Mouse (Mus musculus): ENCODE data around the gene Gm10073. TPM values are rescaled to one million over a fixed set of nuclear protein-coding genes. Genes with fewer than 3 reads are reported as not detected.
A peak's percentile ranks its signal among the peaks of the same experiment; 100 is the strongest.

Gene Gm10073
- polyA plus RNA-seq, 1 experiment = 34.0 TPM

- 91% methylated on average over 7 of the region's 7 CpGs for WGBS
These were observed 4.3 kb downstream of the Gm10073 start for GRCm38 (mm10) chr8:106569006-106569405.

GRCm38 (mm10) chr8:106563691-106564182 is 9.5 kb downstream of the Gm10073 start:
- Histone ChIP-seq H3K36me3 (ENCODE audit: control insufficient read depth, insufficient read depth, low read length) (no peaks in the 10 kb centered on the region), H3K27ac (ENCODE audit: insufficient read depth, low read depth, low read length) (no peak overlapping the region), H3K27me3 (replicated peaks; ENCODE audit: control insufficient read depth, insufficient read depth, low read length) (no peaks in the 10 kb centered on the region), H3K4me1 (ENCODE audit: control insufficient read depth, insufficient read depth, low read length) (no peaks in the 10 kb centered on the region; the same call in 1 of the 2 replicates), H3K4me3 (ENCODE audit: insufficient read depth, low read depth, low read length) (no peak overlapping the region)
- DNase-seq = peak; percentile 64
- WGBS = 83% methylated on average over 3 of the region's 3 CpGs
- TF ChIP-seq CTCF (conservative IDR thresholded peaks at IDR 0.05; ENCODE audit: insufficient read depth, insufficient read length, low read depth, low read length) = no peak
- no peak for TF ChIP-seq POLR2A (IDR thresholded peaks at IDR 0.05; ENCODE audit: low read depth, low read length)

More at GRCm38 (mm10) chr8:106569006-106569405, 4.3 kb downstream of the Gm10073 start:
- no peaks in the 10 kb centered on the region for H3K27me3 ChIP-seq (replicated peaks; ENCODE audit: control insufficient read depth, insufficient read depth, low read length)
- no peak overlapping the region for H3K4me3 ChIP-seq (ENCODE audit: insufficient read depth, low read depth, low read length)
- DNase-seq = no peak
- H3K36me3 ChIP-seq (ENCODE audit: control insufficient read depth, insufficient read depth, low read length) = no peaks in the 10 kb centered on the region
- peaks cover 18% of the 10 kb centered on the region; the same call in 1 of the 2 replicates for H3K4me1 ChIP-seq (ENCODE audit: control insufficient read depth, insufficient read depth, low read length)
- no peak overlapping the region for H3K27ac ChIP-seq (ENCODE audit: insufficient read depth, low read depth, low read length)
- TF ChIP-seq POLR2A (IDR thresholded peaks at IDR 0.05; ENCODE audit: low read depth, low read length) = no peak
- TF ChIP-seq CTCF (conservative IDR thresholded peaks at IDR 0.05; ENCODE audit: insufficient read depth, insufficient read length, low read depth, low read length) = no peak

- Histone ChIP-seq H3K4me3 (ENCODE audit: insufficient read depth, low read depth, low read length) (no peak overlapping the region), H3K27ac (ENCODE audit: insufficient read depth, low read depth, low read length) (no peak overlapping the region)
These were observed 12.0 kb downstream of the Gm10073 start for GRCm38 (mm10) chr8:106561097-106561865.

DNA sequence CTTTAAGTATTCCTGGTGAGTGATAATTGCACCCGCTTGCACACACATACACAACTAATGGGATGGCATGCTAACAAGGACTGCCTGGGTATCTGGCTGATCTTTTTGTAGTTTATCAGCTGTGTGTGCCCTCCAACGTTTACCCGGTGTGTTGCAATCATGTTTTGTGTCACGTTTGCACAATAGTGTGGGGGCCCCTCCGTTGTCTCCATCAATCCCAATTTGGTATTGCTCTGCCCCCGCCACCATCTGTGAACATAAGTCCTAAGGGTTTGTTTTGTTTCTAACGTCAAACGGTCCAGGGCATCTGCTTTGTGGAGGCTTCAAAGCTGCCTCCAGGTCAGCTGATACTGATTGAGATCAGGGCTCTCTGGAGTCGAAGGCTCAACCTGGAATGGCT is 13.4 kb downstream of the Gm10073 start:
- Histone ChIP-seq H3K27me3 (replicated peaks; ENCODE audit: control insufficient read depth, insufficient read depth, low read length) (no peaks in the 10 kb centered on the region), H3K4me1 (ENCODE audit: control insufficient read depth, insufficient read depth, low read length) (no peaks in the 10 kb centered on the region; the same call in 1 of the 2 replicates), H3K4me3 (ENCODE audit: insufficient read depth, low read depth, low read length) (no peak overlapping the region), H3K27ac (ENCODE audit: insufficient read depth, low read depth, low read length) (no peak overlapping the region), H3K36me3 (ENCODE audit: control insufficient read depth, insufficient read depth, low read length) (no peaks in the 10 kb centered on the region)
- no peak for TF ChIP-seq POLR2A (IDR thresholded peaks at IDR 0.05; ENCODE audit: low read depth, low read length)
- TF ChIP-seq CTCF (conservative IDR thresholded peaks at IDR 0.05; ENCODE audit: insufficient read depth, insufficient read length, low read depth, low read length) = no peak
- DNase-seq = no peak
- WGBS = 66% methylated on average over 9 of the region's 9 CpGs

More at GRCm38 (mm10) chr8:106561097-106561865, 12.0 kb downstream of the Gm10073 start:
- Histone ChIP-seq H3K4me1 (ENCODE audit: control insufficient read depth, insufficient read depth, low read length) (no peaks in the 10 kb centered on the region; the same call in 1 of the 2 replicates), H3K36me3 (ENCODE audit: control insufficient read depth, insufficient read depth, low read length) (no peaks in the 10 kb centered on the region), H3K27me3 (replicated peaks; ENCODE audit: control insufficient read depth, insufficient read depth, low read length) (no peaks in the 10 kb centered on the region)
- TF ChIP-seq CTCF (conservative IDR thresholded peaks at IDR 0.05; ENCODE audit: insufficient read depth, insufficient read length, low read depth, low read length) (peak; percentile 96), POLR2A (IDR thresholded peaks at IDR 0.05; ENCODE audit: low read depth, low read length) (no peak)
- DNase-seq = peak; percentile 88
- WGBS = 17% methylated on average over 21 of the region's 21 CpGs

GRCm38 (mm10) chr8:106556068-106556645 is 17.1 kb downstream of the Gm10073 start:
- no peak for DNase-seq
- H3K36me3 ChIP-seq (ENCODE audit: control insufficient read depth, insufficient read depth, low read length) = no peaks in the 10 kb centered on the region
- no peaks in the 10 kb centered on the region; the same call in 1 of the 2 replicates for H3K4me1 ChIP-seq (ENCODE audit: control insufficient read depth, insufficient read depth, low read length)
- no peak overlapping the region for H3K4me3 ChIP-seq (ENCODE audit: insufficient read depth, low read depth, low read length)
- WGBS = 45% methylated on average over 7 of the region's 7 CpGs
- H3K27ac ChIP-seq (ENCODE audit: insufficient read depth, low read depth, low read length) = no peak overlapping the region
- no peak for TF ChIP-seq CTCF (conservative IDR thresholded peaks at IDR 0.05; ENCODE audit: insufficient read depth, insufficient read length, low read depth, low read length)
- no peak for TF ChIP-seq POLR2A (IDR thresholded peaks at IDR 0.05; ENCODE audit: low read depth, low read length)
- H3K27me3 ChIP-seq (replicated peaks; ENCODE audit: control insufficient read depth, insufficient read depth, low read length) = no peaks in the 10 kb centered on the region

DNA sequence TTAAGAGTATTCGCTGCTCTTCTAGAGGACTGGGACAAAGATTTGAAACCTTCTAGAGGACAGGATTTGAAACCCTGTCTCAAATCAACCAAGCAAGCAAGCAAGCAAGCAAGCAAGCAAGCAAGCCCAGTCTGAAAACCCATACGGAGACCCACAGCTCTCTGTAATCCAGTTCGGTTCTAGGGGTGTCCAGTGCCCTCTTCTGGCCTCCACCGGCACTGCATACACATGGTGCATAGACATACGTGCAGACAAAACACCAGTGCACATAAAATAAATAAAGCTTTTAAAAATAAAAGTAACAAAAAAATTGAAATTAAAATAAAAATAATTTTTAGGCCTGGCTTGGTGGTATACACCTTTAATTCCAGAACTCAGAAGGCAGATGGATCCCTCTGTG is 19.2 kb downstream of the Gm10073 start:
- no peaks in the 10 kb centered on the region for H3K36me3 ChIP-seq (ENCODE audit: control insufficient read depth, insufficient read depth, low read length)
- no peak overlapping the region for H3K4me3 ChIP-seq (ENCODE audit: insufficient read depth, low read depth, low read length)
- H3K27me3 ChIP-seq (replicated peaks; ENCODE audit: control insufficient read depth, insufficient read depth, low read length) = no peaks in the 10 kb centered on the region
- 99% methylated on average over 5 of the region's 5 CpGs for whole genome bisulfite sequencing
- no peak for DNase-seq
- H3K4me1 ChIP-seq (ENCODE audit: control insufficient read depth, insufficient read depth, low read length) = no peaks in the 10 kb centered on the region
- TF ChIP-seq CTCF (conservative IDR thresholded peaks at IDR 0.05; ENCODE audit: insufficient read depth, insufficient read length, low read depth, low read length) (no peak), POLR2A (IDR thresholded peaks at IDR 0.05; ENCODE audit: low read depth, low read length) (no peak)
- H3K27ac ChIP-seq (ENCODE audit: insufficient read depth, low read depth, low read length) = no peak overlapping the region

DNA sequence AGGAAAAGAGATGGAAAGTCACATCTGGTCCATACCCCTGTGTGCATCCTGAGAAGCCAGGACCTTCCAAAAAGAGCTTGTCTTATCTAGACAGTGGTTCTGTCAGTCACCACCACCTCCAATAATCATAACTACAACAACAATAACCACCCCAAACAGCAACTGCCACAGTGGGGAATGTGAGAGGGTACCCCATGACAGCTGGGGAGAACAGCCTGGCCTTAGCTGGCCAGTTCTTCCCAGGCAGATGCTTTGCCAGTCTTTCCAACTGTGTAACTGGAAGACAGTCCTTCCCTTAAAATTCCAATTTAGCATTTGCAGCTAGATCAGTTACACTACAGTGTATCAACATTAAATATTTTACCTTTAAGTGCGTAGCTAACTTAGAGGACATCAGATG is 22.4 kb downstream of the Gm10073 start:
- no peak for TF ChIP-seq CTCF (conservative IDR thresholded peaks at IDR 0.05; ENCODE audit: insufficient read depth, insufficient read length, low read depth, low read length)
- no peak for TF ChIP-seq POLR2A (IDR thresholded peaks at IDR 0.05; ENCODE audit: low read depth, low read length)
- Histone ChIP-seq H3K4me1 (ENCODE audit: control insufficient read depth, insufficient read depth, low read length) (no peaks in the 10 kb centered on the region), H3K27ac (ENCODE audit: insufficient read depth, low read depth, low read length) (no peak overlapping the region), H3K36me3 (ENCODE audit: control insufficient read depth, insufficient read depth, low read length) (no peaks in the 10 kb centered on the region), H3K27me3 (replicated peaks; ENCODE audit: control insufficient read depth, insufficient read depth, low read length) (no peaks in the 10 kb centered on the region), H3K4me3 (ENCODE audit: insufficient read depth, low read depth, low read length) (no peak overlapping the region)
- no peak for DNase-seq
- 94% methylated on average over 1 of the region's 1 CpGs for WGBS

Data from kidney, adult 2 months (tissue).